Mouse (Mus musculus) ES-E14 (cell line): ENCODE measurements at regions not wholly inside any gene's neighbourhood (a gene's known extent, or its start where the extent isn't known, plus 50 kb on each side); places are given as distances from the start of the nearest gene placed in this dataset.
A peak's percentile ranks its signal among the peaks of the same experiment; 100 is the strongest.

ENCODE experiments used
- DNase-seq: peaks from one replicate; pipeline ENCODE4 v3.0.0-alpha.2; 2013; ENCODE audit warnings: low read depth, low spot score
- H3K27ac ChIP-seq: 2 replicates; pipeline ENCODE4 v1.5.1; 2012; ENCODE audit warnings: low read depth, mild to moderate bottlenecking, low read length, moderate library complexity, mixed read lengths; ENCODE audit not compliant: poor library complexity, insufficient read depth, severe bottlenecking
- H3K36me3 ChIP-seq: 2 replicates; pipeline ENCODE4 v1.6.1; 2012; ENCODE audit warnings: mild to moderate bottlenecking, low read length, moderate library complexity, mixed read lengths; ENCODE audit not compliant: control insufficient read depth, poor library complexity, insufficient read depth, severe bottlenecking
- H3K4me1 ChIP-seq, 2 experiments: fragments of 150-350 bp in 1 of 2; sonication (generic) in 1 of 2; 2 replicates each; pipeline ENCODE4 v1.6.1; 2012; ENCODE audit warnings: low read length in 2 of 2, mild to moderate bottlenecking in 1 of 2, mixed read lengths in 1 of 2; ENCODE audit not compliant: control insufficient read depth in 2 of 2, insufficient read depth in 2 of 2, poor library complexity in 1 of 2
- H3K4me3 ChIP-seq, 2 experiments: fragments of 150-350 bp in 1 of 2; sonication (generic) in 1 of 2; 2 replicates each; pipeline ENCODE4 v1.5.1; 2012; ENCODE audit warnings: low read length in 2 of 2, low read depth in 1 of 2, mild to moderate bottlenecking in 1 of 2, mixed read lengths in 1 of 2; ENCODE audit not compliant: insufficient read depth in 1 of 2, poor library complexity in 1 of 2, severe bottlenecking in 1 of 2
- H3K9ac ChIP-seq: 2 replicates; pipeline ENCODE4 v1.6.1; 2012; ENCODE audit warnings: low read depth, mild to moderate bottlenecking, low read length, mixed read lengths; ENCODE audit not compliant: poor library complexity, insufficient read depth, severe bottlenecking
- H3K9me3 ChIP-seq: fragments of 150-350 bp; sonication (generic); 2 replicates; pipeline ENCODE4 v1.6.1; 2012; ENCODE audit warnings: low read depth, mild to moderate bottlenecking, low read length; ENCODE audit not compliant: control insufficient read depth, insufficient read depth
- CHD2 ChIP-seq: IDR thresholded peaks from 2 replicates; pipeline ENCODE4 v1.6.1; 2014; ENCODE audit warnings: mild to moderate bottlenecking, low read depth, low read length, inconsistent platforms
- HCFC1 ChIP-seq: IDR thresholded peaks from 2 replicates; pipeline ENCODE4 v1.6.1; 2012; ENCODE audit warnings: low read length, inconsistent platforms, borderline replicate concordance; ENCODE audit not compliant: insufficient read depth
- MAFK ChIP-seq: IDR thresholded peaks from 2 replicates; pipeline ENCODE4 v1.6.1; 2014; ENCODE audit warnings: mild to moderate bottlenecking, low read depth, low read length, inconsistent platforms; ENCODE audit not compliant: insufficient read depth
- ZC3H11A ChIP-seq: IDR thresholded peaks from 2 replicates; pipeline ENCODE4 v1.6.1; 2012; ENCODE audit warnings: low read depth, mild to moderate bottlenecking, inconsistent platforms, low read length, borderline replicate concordance
- ZNF384 ChIP-seq: IDR thresholded peaks from 2 replicates; pipeline ENCODE4 v1.6.1; 2012; ENCODE audit warnings: low read depth, low read length, inconsistent platforms
- in situ Hi-C, 2 experiments: fragments of 600-800 bp; cut with MboI; formaldehyde crosslinking; loops; one replicate each; pipeline ENCODE4 v1.15.1; 2025; ENCODE audit warnings: low sequenced_read_pairs in 2 of 2, inconsistent platforms in 1 of 2; ENCODE audit not compliant: unreplicated experiment in 2 of 2

DNA sequence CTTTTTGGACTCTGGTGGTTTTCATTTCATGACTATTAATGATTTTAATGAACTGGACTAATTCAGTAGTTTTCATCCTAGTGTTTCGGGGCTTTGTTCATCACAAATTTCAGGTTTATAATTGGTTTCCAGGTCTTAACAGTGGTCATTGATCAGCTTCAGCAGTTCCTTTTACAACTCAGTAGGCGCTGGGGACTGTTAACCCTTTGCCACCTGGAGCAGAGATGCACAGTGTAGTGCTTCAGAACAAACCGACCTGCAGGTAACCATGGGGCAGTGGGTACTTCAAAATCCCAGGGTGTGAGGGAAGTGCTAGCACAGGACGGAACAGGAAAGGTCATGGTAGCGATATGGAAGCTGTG lies 180.1 kb upstream of the Mpped2 start:
- no peak for DNase-seq
- no peaks in the 10 kb centered on the region for H3K36me3 ChIP-seq
- no peak overlapping the region for H3K4me3 ChIP-seq
- no peak overlapping the region for H3K9ac ChIP-seq
- in situ Hi-C loops: no loop called here
- H3K9me3 ChIP-seq: no peaks in the 10 kb centered on the region
- TF ChIP-seq ZC3H11A (no peak), ZNF384 (no peak), MAFK (no peak), HCFC1 (no peak), CHD2 (no peak)
- no peaks in the 10 kb centered on the region for H3K4me1 ChIP-seq
- no peak overlapping the region for H3K27ac ChIP-seq

DNA sequence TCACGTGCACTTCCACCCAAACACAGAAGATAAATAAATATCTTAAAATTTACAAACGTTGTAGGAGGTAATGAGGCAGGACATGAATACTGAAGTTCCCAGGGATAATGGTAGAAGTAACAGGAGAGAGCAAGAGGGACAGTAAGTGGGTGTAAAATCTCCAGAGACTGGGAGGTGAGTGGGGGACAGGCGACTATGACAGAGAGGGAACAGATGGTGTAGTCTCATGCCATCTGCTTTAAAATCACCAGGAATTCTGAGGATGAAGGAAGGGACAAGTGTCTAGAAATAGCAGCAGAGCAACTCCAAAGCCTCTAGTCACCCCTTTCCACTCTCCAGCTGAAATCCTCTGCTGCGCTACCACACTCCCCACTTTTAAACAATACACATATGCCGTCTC lies 175.8 kb upstream of the Mpped2 start:
- H3K4me3 ChIP-seq: no peak overlapping the region
- in situ Hi-C loops: no loop called here
- no peak overlapping the region for H3K27ac ChIP-seq
- H3K9ac ChIP-seq: no peak overlapping the region
- H3K9me3 ChIP-seq: no peaks in the 10 kb centered on the region
- H3K36me3 ChIP-seq: no peaks in the 10 kb centered on the region
- no peaks in the 10 kb centered on the region for H3K4me1 ChIP-seq
- TF ChIP-seq MAFK (no peak), HCFC1 (no peak), ZC3H11A (no peak), CHD2 (no peak), ZNF384 (no peak)
- no peak for DNase-seq

DNA sequence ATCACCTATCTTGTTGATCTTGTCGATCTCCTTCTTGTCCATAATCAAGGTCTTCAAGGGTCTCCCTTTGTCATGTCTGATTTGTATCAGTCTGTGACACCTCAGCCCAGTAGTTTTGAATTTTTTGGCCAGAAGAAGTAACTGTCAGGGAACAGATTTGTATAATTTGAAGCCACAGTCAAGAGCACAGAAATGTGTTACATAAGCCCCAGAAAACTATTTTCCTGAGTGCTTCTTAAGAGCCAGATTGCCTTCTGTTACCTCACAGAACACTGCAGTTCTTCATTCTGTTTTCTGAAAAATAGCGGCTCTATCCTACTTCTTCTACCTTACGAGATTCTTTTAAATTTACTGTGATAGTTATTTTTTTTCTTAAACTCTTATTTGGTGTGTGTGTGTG lies 170.1 kb upstream of the Mpped2 start:
- H3K9me3 ChIP-seq: no peaks in the 10 kb centered on the region
- no peak overlapping the region for H3K4me3 ChIP-seq
- peaks cover 0 to 6% of the 10 kb centered on the region in 2 experiments; a peak in 1 of 4 replicates for H3K4me1 ChIP-seq
- no peak for DNase-seq
- no peak overlapping the region for H3K27ac ChIP-seq
- in situ Hi-C loops: no loop called here
- TF ChIP-seq ZC3H11A (no peak), HCFC1 (no peak), MAFK (no peak), ZNF384 (no peak), CHD2 (no peak)
- no peak overlapping the region for H3K9ac ChIP-seq
- H3K36me3 ChIP-seq: no peaks in the 10 kb centered on the region

DNA sequence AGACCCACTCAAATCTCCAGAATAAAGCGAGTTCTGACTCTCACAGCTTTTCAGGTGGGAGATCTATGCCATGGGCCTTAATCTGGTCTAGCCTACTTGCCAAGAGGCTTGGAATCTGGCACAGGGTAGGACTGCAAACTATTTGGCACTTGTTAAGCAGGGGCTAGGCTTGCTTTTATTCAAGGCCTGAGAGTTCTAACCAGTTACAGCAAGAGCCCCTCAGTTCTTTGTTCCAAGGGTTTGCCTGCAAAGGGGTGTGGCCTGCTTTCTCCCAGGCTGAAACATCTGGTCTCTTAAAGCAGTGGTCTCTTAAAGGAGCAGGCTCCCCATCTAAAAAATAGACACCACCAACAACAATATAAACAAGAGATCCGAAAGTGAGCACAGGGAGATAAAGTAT lies 166.1 kb upstream of the Mpped2 start:
- no peaks in the 10 kb centered on the region for H3K9me3 ChIP-seq
- no peak for TF ChIP-seq ZNF384
- TF ChIP-seq CHD2: no peak
- no peak for TF ChIP-seq ZC3H11A
- no peak for TF ChIP-seq MAFK
- TF ChIP-seq HCFC1: no peak
- H3K27ac ChIP-seq: no peak overlapping the region
- peaks cover 0 to 6% of the 10 kb centered on the region in 2 experiments; a peak in 1 of 4 replicates for H3K4me1 ChIP-seq
- DNase-seq: peak; percentile 50
- in situ Hi-C loops: no loop called here
- H3K36me3 ChIP-seq: no peaks in the 10 kb centered on the region
- H3K4me3 ChIP-seq: no peak overlapping the region
- H3K9ac ChIP-seq: no peak overlapping the region

DNA sequence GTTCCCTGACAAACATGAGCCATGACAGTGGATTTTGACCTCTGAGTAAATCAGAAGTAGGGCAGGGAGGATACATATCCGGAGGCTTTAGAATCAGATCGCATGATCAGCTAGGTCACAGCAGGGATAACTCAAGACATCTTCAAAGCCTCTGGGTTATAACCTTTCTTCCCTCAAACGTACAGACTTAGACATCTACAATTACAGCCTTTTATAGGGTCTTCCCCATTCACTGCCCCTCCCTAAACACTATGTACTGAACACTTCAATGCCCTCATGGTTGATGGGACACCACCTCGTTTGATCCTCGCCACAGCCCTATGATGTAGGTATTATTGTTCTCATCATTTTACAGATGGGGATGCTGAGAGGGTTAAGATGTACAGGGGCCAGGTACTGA lies 163.8 kb upstream of the Mpped2 start:
- no peak for DNase-seq
- in situ Hi-C loops: no loop called here
- Histone ChIP-seq H3K9ac (no peak overlapping the region), H3K4me3 (no peak overlapping the region), H3K27ac (no peak overlapping the region), H3K4me1 (peaks cover 0 to 6% of the 10 kb centered on the region in 2 experiments; a peak in 1 of 4 replicates), H3K9me3 (no peaks in the 10 kb centered on the region), H3K36me3 (no peaks in the 10 kb centered on the region)
- TF ChIP-seq ZNF384 (no peak), ZC3H11A (no peak), MAFK (no peak), HCFC1 (no peak), CHD2 (no peak)
